Mouse (Mus musculus): ENCODE data around the gene Agtr1a. TPM values are rescaled to one million over a fixed set of nuclear protein-coding genes. Genes with fewer than 3 reads are reported as not detected.

The Agtr1a gene
- polyA plus RNA-seq, 1 experiment from 2014 or later = 31.3 TPM

DNA sequence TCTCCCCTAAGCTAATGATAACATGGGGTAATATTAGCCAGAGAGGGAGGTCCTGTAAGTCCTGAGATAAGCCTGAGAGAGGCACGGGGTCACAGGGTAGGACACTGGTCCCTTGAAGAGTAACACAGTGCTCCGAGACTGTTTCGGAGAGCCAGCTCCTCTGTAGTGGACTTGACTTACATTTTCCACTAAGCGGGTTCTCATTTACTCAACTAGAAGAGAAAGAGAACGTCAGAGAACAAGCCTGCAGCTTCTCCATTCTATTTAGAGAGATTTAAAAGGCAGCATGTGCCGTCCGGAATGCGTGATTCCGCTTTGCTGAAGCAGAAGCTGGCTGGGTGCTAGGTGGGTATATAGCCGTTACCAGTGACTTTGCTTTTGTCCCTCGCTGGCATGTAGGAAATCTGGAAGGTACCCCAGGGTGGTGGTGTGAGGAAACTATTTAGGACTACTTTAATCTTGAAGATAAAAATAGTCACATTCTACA, 9.2 kb downstream of the Agtr1a start:
- H3K4me1 ChIP-seq (replicated peaks; ENCODE audit: insufficient read depth, low read length) = no peaks in the 10 kb centered on the region
- no peak overlapping the region for H3K9ac ChIP-seq (ENCODE audit: low read depth, low read length)
- no peak overlapping the region for H3K4me3 ChIP-seq (replicated peaks; ENCODE audit: low read depth, low read length)
- H3K4me2 ChIP-seq (ENCODE audit: low read length) = no peak overlapping the region
- no peaks in the 10 kb centered on the region for H3K36me3 ChIP-seq (ENCODE audit: insufficient read depth, low read length)
- 86% methylated on average over 11 of the region's 11 CpGs for WGBS
- no peaks in the 10 kb centered on the region for H3K9me3 ChIP-seq (replicated peaks; ENCODE audit: low read length)
- no peak for ATAC-seq (replicated peaks; ENCODE audit: low FRiP score, low read depth)
- no peak for TF ChIP-seq CTCF (IDR thresholded peaks at IDR 0.05; ENCODE audit: low read depth)
- H3K27me3 ChIP-seq (ENCODE audit: insufficient read depth, low read length) = no peaks in the 10 kb centered on the region
- H3K27ac ChIP-seq = no peak overlapping the region
- no peak for DNase-seq (ENCODE audit: low spot score)

GRCm38 (mm10) chr13:30346881-30347280, 10.6 kb downstream of the Agtr1a start:
- Histone ChIP-seq H3K27me3 (ENCODE audit: insufficient read depth, low read length) (no peaks in the 10 kb centered on the region), H3K4me2 (ENCODE audit: low read length) (no peak overlapping the region), H3K4me1 (replicated peaks; ENCODE audit: insufficient read depth, low read length) (no peaks in the 10 kb centered on the region), H3K9me3 (replicated peaks; ENCODE audit: low read length) (no peaks in the 10 kb centered on the region), H3K36me3 (ENCODE audit: insufficient read depth, low read length) (no peaks in the 10 kb centered on the region), H3K27ac (no peak overlapping the region), H3K9ac (ENCODE audit: low read depth, low read length) (no peak overlapping the region), H3K4me3 (replicated peaks; ENCODE audit: low read depth, low read length) (no peak overlapping the region)
- 90% methylated on average over 4 of the region's 4 CpGs for WGBS
- DNase-seq (ENCODE audit: low spot score) (no peak), ATAC-seq (replicated peaks; ENCODE audit: low FRiP score, low read depth) (no peak)
- TF ChIP-seq CTCF (IDR thresholded peaks at IDR 0.05; ENCODE audit: low read depth) = no peak

GRCm38 (mm10) chr13:30348306-30348705, 12.1 kb downstream of the Agtr1a start:
- DNase-seq (ENCODE audit: low spot score) (no peak), ATAC-seq (replicated peaks; ENCODE audit: low FRiP score, low read depth) (no peak)
- Histone ChIP-seq H3K4me1 (replicated peaks; ENCODE audit: insufficient read depth, low read length) (no peaks in the 10 kb centered on the region), H3K27ac (no peak overlapping the region), H3K36me3 (ENCODE audit: insufficient read depth, low read length) (no peaks in the 10 kb centered on the region), H3K27me3 (ENCODE audit: insufficient read depth, low read length) (no peaks in the 10 kb centered on the region), H3K4me3 (replicated peaks; ENCODE audit: low read depth, low read length) (no peak overlapping the region), H3K9me3 (replicated peaks; ENCODE audit: low read length) (no peaks in the 10 kb centered on the region), H3K4me2 (ENCODE audit: low read length) (no peak overlapping the region), H3K9ac (ENCODE audit: low read depth, low read length) (no peak overlapping the region)
- TF ChIP-seq CTCF (IDR thresholded peaks at IDR 0.05; ENCODE audit: low read depth) = no peak

GRCm38 (mm10) chr13:30351966-30352365, 15.7 kb downstream of the Agtr1a start:
- Histone ChIP-seq H3K4me1 (replicated peaks; ENCODE audit: insufficient read depth, low read length) (no peaks in the 10 kb centered on the region), H3K4me3 (replicated peaks; ENCODE audit: low read depth, low read length) (no peak overlapping the region), H3K9ac (ENCODE audit: low read depth, low read length) (no peak overlapping the region), H3K9me3 (replicated peaks; ENCODE audit: low read length) (no peaks in the 10 kb centered on the region), H3K4me2 (ENCODE audit: low read length) (no peak overlapping the region), H3K27me3 (ENCODE audit: insufficient read depth, low read length) (no peaks in the 10 kb centered on the region), H3K27ac (no peak overlapping the region), H3K36me3 (ENCODE audit: insufficient read depth, low read length) (no peaks in the 10 kb centered on the region)
- no peak for ATAC-seq (replicated peaks; ENCODE audit: low FRiP score, low read depth)
- DNase-seq (ENCODE audit: low spot score) = no peak
- 69% methylated on average over 13 of the region's 13 CpGs for WGBS
- no peak for TF ChIP-seq CTCF (IDR thresholded peaks at IDR 0.05; ENCODE audit: low read depth)

DNA sequence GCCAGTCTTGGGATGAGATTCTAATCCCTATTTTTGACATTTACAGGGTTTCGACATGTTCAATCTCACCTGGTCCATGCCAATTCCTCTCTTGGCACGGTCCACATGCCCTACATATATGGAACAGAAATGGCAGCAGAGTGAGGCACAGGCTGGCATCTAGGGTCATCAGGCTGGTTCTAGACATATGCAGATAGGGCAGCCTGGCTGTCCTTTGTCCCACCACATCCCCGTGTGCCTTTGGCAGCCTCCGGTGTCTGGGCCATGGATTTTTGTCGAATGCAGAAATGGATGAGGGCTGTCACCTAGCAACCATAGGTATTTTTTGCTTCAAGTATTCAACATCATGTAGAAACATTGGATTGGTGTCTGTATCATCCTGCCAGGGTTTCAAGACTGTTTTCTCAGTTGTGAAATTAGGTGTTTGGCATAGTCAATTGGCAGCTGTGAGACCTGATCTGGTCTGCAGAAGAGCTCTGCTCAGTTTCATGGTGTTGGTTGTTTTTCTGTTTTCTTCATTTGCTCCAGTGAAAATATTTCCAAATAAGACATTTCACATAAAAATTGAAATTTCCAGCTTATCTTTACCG, 18.8 kb downstream of the Agtr1a start:
- Histone ChIP-seq H3K27me3 (ENCODE audit: insufficient read depth, low read length) (no peaks in the 10 kb centered on the region), H3K4me2 (ENCODE audit: low read length) (no peak overlapping the region), H3K4me3 (replicated peaks; ENCODE audit: low read depth, low read length) (no peak overlapping the region), H3K9ac (ENCODE audit: low read depth, low read length) (no peak overlapping the region), H3K36me3 (ENCODE audit: insufficient read depth, low read length) (no peaks in the 10 kb centered on the region), H3K9me3 (replicated peaks; ENCODE audit: low read length) (no peaks in the 10 kb centered on the region), H3K27ac (no peak overlapping the region), H3K4me1 (replicated peaks; ENCODE audit: insufficient read depth, low read length) (no peaks in the 10 kb centered on the region)
- 94% methylated on average over 6 of the region's 6 CpGs for WGBS
- ATAC-seq (replicated peaks; ENCODE audit: low FRiP score, low read depth) = no peak
- no peak for DNase-seq (ENCODE audit: low spot score)
- TF ChIP-seq CTCF (IDR thresholded peaks at IDR 0.05; ENCODE audit: low read depth) = no peak

GRCm38 (mm10) chr13:30355979-30356378, 19.7 kb downstream of the Agtr1a start:
- H3K9me3 ChIP-seq (replicated peaks; ENCODE audit: low read length) = no peaks in the 10 kb centered on the region
- no peak overlapping the region for H3K4me3 ChIP-seq (replicated peaks; ENCODE audit: low read depth, low read length)
- no peak overlapping the region for H3K4me2 ChIP-seq (ENCODE audit: low read length)
- ATAC-seq (replicated peaks; ENCODE audit: low FRiP score, low read depth) (no peak), DNase-seq (ENCODE audit: low spot score) (no peak)
- no peaks in the 10 kb centered on the region for H3K36me3 ChIP-seq (ENCODE audit: insufficient read depth, low read length)
- H3K4me1 ChIP-seq (replicated peaks; ENCODE audit: insufficient read depth, low read length) = peaks cover 6% of the 10 kb centered on the region; the same call in 1 of the 2 replicates
- H3K27ac ChIP-seq = no peak overlapping the region
- H3K27me3 ChIP-seq (ENCODE audit: insufficient read depth, low read length) = no peaks in the 10 kb centered on the region
- 86% methylated on average over 2 of the region's 2 CpGs for WGBS
- no peak overlapping the region for H3K9ac ChIP-seq (ENCODE audit: low read depth, low read length)
- TF ChIP-seq CTCF (IDR thresholded peaks at IDR 0.05; ENCODE audit: low read depth) = no peak

All from kidney, postnatal 0 days (tissue).